Mouse (Mus musculus) cerebellum, adult 2 months (tissue): ENCODE measurements around the gene Ttll11. TPM values are rescaled to one million over a fixed set of nuclear protein-coding genes. Genes with fewer than 3 reads are reported as not detected.

Experiments used
- DNase-seq, 2 experiments: peaks; one replicate each; pipeline ENCODE4 v3.0.0; 2021
- H3K27ac ChIP-seq: fragments of 200-500 bp; 2 replicates; pipeline ENCODE4 v1.5.1; 2012; ENCODE audit warnings: low read length, control low read depth, inconsistent platforms; ENCODE audit not compliant: insufficient read depth
- H3K27me3 ChIP-seq: fragments of 200-500 bp; 2 replicates; pipeline ENCODE4 v1.6.1; 2012; ENCODE audit warnings: inconsistent platforms, mild to moderate bottlenecking, low read length, moderate library complexity; ENCODE audit not compliant: control insufficient read depth, insufficient read depth
- H3K4me1 ChIP-seq: fragments of 200-500 bp; 2 replicates; pipeline ENCODE4 v1.6.1; 2011; ENCODE audit warnings: low read length; ENCODE audit not compliant: control insufficient read depth, insufficient read depth
- H3K4me3 ChIP-seq: fragments of 200-500 bp; replicated peaks from 2 replicates; pipeline ENCODE3; 2011; ENCODE audit warnings: mild to moderate bottlenecking, low read depth, low read length, control low read depth; ENCODE audit not compliant: insufficient read depth
- CTCF ChIP-seq: fragments of 200-500 bp; IDR thresholded peaks from 2 replicates; pipeline ENCODE4 v1.5.1; 2011; ENCODE audit warnings: low read depth, mild to moderate bottlenecking, control low read depth, low read length, moderate library complexity, borderline replicate concordance; ENCODE audit not compliant: insufficient read depth
- POLR2A ChIP-seq: fragments of 200-500 bp; IDR thresholded peaks from 2 replicates; pipeline ENCODE4 v1.6.1; 2011; ENCODE audit warnings: low read length, control low read depth, borderline replicate concordance; ENCODE audit not compliant: insufficient read depth
- WGBS: fragments of 180-500 bp; shearing (Covaris S2); methylation state at CpG from one replicate; pipeline ENCODE4 v1.1.7; 2018; 5-methylcytosine and 5-hydroxymethylcytosine counted together
- polyA plus RNA-seq: library from polyadenylated mRNA; depleted of rRNA; stranded (reverse); fragments of >200 nt; gene quantifications from 2 replicates; pipeline ENCODE4 v1.2.3, GENCODE M21; 2012

The Ttll11 gene
- polyA plus RNA-seq, 1 experiment = 21.4 TPM

GRCm38 (mm10) chr2:36002188-36002587 lies 22.5 kb upstream of the Ttll11 start:
- no peak for TF ChIP-seq CTCF
- TF ChIP-seq POLR2A = no peak
- whole genome bisulfite sequencing = 44% methylated on average over 6 of the region's 6 CpGs

DNA sequence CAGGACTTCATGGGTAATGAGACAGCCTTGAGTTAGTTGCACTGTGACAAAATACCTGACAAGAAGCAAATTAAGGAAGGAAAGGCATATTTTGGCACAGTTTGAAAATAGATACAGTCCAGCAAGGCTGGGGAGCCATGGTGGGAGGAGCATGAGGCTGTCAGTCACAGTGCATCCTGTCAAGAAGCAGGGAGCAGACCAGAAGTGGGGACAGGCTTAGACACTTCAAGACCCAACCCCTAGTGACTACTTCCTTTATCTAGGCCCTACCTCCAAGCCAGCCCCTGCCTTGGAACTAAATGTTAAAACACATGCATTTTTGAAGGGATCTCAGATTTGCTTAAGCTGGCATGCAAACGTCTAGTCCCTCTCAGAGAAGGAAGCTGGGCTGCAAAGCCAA lies 20.7 kb upstream of the Ttll11 start:
- WGBS = 46% methylated on average over 1 of the region's 1 CpGs
- DNase-seq = no peak
- TF ChIP-seq CTCF = no peak
- TF ChIP-seq POLR2A = no peak
- no peaks in the 10 kb centered on the region for H3K27me3 ChIP-seq
- no peak overlapping the region for H3K27ac ChIP-seq
- H3K4me3 ChIP-seq = no peak overlapping the region
- no peaks in the 10 kb centered on the region for H3K4me1 ChIP-seq

More at GRCm38 (mm10) chr2:36002188-36002587, 22.5 kb upstream of the Ttll11 start:
- Histone ChIP-seq H3K27ac (no peak overlapping the region), H3K27me3 (no peaks in the 10 kb centered on the region), H3K4me1 (no peaks in the 10 kb centered on the region), H3K4me3 (no peak overlapping the region)
- no peak for DNase-seq

DNA sequence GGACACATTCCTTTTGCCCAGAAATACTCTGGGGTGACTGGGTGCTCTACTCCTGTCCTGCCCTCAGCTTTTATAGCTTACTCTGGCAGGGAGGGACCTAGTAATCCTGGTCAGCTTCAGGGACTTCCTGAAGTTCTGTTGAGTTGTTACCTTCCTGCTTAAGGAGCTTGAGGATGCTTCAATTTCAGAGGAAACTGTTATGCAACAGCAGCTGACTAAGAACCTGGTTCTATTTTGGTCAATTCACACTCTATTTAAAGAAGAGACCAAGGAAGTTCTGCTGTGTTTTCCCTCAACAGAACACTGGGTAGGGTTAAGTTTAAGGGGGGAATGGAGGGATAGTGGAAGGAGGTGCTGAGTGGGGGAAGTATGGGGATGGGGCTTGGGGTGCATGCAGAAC lies 19.5 kb upstream of the Ttll11 start:
- no peak for DNase-seq
- H3K4me3 ChIP-seq = no peak overlapping the region
- no peaks in the 10 kb centered on the region for H3K27me3 ChIP-seq
- no peaks in the 10 kb centered on the region for H3K4me1 ChIP-seq
- TF ChIP-seq POLR2A = no peak
- TF ChIP-seq CTCF = no peak
- no peak overlapping the region for H3K27ac ChIP-seq

GRCm38 (mm10) chr2:35998416-35998815 lies 18.7 kb upstream of the Ttll11 start:
- Histone ChIP-seq H3K4me1 (no peaks in the 10 kb centered on the region), H3K27me3 (no peaks in the 10 kb centered on the region), H3K4me3 (no peak overlapping the region), H3K27ac (no peak overlapping the region)
- WGBS = 85% methylated on average over 5 of the region's 5 CpGs
- no peak for DNase-seq
- TF ChIP-seq POLR2A = no peak
- TF ChIP-seq CTCF = no peak

DNA sequence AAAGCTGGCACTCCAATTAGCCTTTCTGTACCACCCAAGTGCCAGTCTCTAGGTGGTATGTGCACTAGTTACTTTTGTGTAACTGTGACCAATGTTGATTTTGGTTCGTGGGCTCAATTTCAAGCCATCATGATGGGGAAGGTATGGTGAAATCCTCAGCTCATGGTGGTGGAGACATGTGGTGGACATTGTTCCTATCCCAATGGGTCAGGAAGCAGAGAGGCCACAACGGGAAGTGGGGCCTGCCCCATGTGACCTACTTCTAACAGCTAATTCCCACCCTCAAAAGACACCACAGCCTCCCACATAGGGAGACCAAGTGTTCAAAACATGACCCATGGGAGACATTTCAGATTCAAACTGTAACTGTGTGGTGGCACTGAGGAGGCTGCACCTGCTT lies 17.0 kb upstream of the Ttll11 start:
- Histone ChIP-seq H3K4me3 (no peak overlapping the region), H3K27me3 (no peaks in the 10 kb centered on the region), H3K4me1 (no peaks in the 10 kb centered on the region), H3K27ac (no peak overlapping the region)
- TF ChIP-seq CTCF (no peak), POLR2A (no peak)
- WGBS = 76% methylated on average over 2 of the region's 2 CpGs
- no peak for DNase-seq

DNA sequence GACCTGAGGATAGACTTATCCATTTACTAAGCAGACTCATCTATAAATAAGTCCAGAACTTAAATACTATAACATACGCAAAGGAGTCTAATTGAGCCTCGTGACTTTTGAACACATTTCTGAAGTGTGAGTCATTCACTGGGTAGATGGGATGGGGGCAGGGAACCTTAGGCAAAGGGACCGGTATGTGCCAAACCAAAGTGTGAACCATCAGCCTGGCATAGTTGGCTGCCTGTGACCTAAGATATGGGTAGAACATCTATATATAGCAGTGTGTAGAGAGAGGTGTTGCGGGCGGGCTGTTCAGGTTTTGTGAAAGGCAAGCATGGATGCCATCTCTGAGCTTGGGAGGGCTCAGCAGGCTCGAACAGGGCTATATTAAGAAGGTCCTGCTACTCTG lies 14.6 kb upstream of the Ttll11 start:
- no peak overlapping the region for H3K27ac ChIP-seq
- H3K27me3 ChIP-seq = no peaks in the 10 kb centered on the region
- H3K4me1 ChIP-seq = no peaks in the 10 kb centered on the region
- no peak overlapping the region for H3K4me3 ChIP-seq
- no peak for DNase-seq
- no peak for TF ChIP-seq POLR2A
- TF ChIP-seq CTCF = no peak
- 81% methylated on average over 6 of the region's 6 CpGs for WGBS

GRCm38 (mm10) chr2:35993481-35993880 lies 13.8 kb upstream of the Ttll11 start:
- WGBS = 77% methylated on average over 2 of the region's 2 CpGs
- no peaks in the 10 kb centered on the region for H3K4me1 ChIP-seq
- TF ChIP-seq POLR2A (no peak), CTCF (no peak)
- H3K4me3 ChIP-seq = no peak overlapping the region
- no peak for DNase-seq
- H3K27me3 ChIP-seq = no peaks in the 10 kb centered on the region
- H3K27ac ChIP-seq = no peak overlapping the region

DNA sequence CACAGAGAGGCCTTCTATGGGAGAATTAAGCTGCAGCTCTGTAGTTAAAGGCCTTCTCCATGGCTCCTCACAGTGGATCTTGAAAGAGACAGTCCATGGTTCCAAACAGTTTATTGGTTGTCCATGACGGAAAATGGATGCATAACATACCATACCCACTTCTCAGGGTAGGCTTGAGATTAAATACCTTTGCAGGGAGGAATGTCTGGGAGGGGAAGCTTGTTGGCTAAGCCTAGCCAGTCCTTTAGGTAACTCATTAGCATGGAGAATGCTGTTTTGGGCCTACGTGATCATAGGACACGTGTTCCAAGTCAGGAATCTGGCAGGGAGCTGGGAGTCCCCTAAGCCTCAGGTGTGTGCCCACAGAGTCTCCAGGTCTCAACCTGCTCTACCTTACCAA lies 12.5 kb upstream of the Ttll11 start:
- Histone ChIP-seq H3K4me3 (no peak overlapping the region), H3K27ac (no peak overlapping the region), H3K27me3 (no peaks in the 10 kb centered on the region), H3K4me1 (no peaks in the 10 kb centered on the region)
- TF ChIP-seq CTCF (no peak), POLR2A (no peak)
- no peak for DNase-seq
- 81% methylated on average over 3 of the region's 3 CpGs for WGBS
